Mouse (Mus musculus): Measurements from ENCODE around the gene Hoxa4.
A peak's percentile ranks its signal among the peaks of the same experiment; 100 is the strongest.

Gene Hoxa4

DNA sequence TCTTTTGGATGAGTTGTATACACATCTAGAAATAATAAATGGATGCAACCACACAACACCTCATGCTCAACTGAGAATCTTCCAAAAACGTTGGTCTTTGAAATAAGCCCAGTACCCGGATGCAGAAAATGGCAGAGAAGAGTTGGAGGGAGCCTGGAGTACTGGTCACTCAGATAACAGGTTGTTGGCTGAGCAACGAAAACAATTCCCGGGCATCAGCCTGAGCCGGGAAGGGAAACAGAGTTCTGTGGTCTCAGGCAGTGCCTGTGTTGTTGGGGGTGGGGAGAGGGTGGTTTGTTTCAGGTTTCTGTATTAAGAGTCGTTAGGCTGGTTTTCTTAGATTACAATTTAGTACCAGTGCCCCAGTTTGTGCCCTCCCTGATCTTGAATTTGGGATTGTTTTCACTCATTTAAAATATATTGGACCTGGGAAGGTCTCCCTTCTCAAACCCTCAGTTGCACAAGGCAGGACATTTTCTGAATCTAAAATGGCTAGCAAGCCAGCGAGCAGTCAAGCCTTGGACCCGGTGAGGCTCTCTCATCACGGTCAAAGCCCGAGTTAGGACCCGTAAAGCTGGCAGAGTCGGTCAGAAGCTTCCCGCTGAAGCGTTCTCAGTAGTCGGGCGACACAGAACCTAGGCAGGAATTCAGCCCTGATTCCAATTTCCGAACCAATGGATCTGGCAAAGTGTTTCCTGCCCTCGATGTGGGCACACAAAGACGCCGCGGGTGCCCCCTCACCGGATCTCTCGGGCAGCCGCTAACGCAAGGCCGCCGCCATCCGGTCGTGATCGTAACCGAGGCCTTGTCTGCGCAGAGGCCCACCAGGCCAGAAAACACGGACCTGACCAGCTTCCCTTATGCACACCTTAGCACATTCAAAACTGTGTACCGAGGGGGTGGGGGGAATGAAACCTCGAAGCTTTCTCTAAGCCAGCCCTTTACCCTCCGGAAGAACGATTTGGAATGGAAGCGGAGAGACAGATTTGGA is 37.2 kb upstream of the Hoxa4 start:
- no peak for DNase-seq (ENCODE audit: low read depth, low spot score)

DNA sequence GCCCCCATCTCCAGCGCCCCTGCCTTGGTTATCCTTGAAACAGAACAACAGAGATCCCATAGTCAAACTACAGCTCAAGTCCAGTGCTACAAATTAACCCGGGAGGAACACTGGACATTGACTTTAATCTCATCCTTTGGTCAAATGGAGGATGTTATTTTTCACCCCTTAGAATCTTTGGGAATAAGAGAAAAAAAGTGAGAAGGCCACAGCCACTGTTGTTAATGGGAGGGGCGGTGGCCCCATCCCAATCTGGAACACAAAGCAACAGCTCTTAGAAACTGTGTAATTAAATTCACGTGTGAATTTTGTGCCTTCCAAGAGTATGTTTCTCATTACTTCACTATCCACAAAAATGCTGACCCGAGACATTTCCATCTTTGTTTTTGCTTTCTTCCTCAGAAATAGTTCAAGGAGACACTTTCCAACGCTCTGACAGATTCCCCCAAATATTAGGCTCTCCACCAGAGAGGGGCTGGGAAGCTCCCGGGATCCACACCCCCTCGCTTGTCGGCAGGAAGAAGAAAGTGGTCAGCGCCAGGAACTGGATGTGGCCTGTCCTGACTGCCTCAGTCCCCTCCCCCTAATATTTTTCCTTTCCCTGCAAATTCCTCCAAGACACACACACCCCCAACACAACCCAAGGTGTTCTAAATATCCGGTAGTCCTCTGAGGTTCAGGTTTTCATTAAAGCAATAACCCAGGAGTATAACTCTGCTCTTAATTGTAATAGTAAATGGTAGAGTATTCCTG is 36.1 kb upstream of the Hoxa4 start:
- DNase-seq (ENCODE audit: low read depth, low spot score): no peak

DNA sequence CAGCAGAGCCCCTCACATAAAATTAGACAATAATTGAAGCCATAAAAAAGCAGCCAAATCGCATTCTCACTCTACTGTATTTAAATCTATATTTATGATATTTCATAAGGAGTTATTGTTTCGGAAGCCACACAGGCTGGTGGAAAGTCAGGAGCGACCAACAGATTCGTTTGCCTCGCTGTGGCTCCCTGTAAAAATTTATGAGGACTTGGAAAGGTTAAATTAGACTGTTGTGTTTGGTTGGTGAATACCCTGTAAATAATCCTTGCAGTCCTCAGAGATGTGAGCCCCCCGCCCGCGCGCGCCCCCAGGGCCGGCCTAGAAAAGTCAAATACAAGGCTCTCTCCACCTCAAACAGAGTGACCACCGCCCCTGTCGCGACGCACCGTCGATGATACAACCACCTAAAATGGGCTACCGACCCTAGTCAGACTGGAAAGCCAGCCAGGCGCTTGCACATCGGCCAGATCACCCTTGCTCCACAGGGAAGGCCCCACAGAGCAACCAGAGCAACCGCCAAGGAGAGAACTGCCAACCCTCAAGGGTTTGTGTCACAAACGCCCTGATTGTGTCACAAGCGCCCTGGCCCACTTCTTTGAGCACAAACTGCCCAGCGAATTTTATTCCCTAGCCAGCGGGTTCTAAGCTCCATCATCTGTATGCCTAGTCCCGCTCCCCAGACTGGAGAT is 35.2 kb upstream of the Hoxa4 start:
- DNase-seq (ENCODE audit: low read depth, low spot score): no peak

DNA sequence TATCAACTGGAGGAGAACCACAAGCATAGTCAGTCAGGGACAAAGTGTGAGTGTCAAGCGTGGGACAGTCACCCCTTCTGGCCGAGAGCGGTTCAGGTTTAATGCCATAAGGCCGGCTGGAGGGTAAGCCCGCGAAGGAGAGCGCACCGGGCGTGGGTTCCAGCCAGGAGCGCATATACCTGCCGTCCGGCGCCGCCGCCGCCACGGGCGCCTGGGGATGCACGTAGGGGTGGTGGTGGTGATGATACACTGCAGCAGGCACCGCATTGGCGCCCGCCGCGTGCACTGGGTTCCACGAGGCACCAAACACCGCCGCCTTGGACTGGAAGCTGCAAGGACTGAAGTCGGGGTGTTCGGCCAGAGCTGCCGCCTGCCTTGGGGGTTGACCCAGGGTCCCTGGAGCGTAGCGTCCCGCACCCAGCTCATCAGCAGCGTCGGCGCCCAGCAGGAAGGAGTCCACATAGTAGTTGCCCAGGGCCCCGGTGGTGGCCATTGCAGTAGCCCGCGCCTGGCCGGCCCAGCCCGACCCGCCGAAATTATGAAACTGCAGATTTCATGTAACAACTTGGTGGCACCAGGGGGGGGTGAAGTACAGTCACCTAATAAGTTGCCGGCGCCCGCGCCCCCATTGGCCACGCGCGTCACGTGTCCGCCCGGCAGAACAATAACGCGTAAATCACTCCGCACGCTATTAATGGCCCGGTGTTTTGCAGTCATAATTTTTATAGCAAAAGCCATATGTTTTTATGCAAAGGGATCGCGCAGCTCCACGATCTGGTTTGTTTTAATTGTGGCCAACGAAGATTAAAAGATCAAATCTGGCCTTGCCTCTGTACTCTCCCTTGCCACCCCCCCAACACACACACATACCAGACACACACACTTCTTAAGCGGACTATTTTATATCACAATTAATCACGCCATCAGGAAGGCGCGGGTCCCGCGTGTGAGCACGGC is 34.3 kb upstream of the Hoxa4 start:
- no peak for DNase-seq (ENCODE audit: low read depth, low spot score)

DNA sequence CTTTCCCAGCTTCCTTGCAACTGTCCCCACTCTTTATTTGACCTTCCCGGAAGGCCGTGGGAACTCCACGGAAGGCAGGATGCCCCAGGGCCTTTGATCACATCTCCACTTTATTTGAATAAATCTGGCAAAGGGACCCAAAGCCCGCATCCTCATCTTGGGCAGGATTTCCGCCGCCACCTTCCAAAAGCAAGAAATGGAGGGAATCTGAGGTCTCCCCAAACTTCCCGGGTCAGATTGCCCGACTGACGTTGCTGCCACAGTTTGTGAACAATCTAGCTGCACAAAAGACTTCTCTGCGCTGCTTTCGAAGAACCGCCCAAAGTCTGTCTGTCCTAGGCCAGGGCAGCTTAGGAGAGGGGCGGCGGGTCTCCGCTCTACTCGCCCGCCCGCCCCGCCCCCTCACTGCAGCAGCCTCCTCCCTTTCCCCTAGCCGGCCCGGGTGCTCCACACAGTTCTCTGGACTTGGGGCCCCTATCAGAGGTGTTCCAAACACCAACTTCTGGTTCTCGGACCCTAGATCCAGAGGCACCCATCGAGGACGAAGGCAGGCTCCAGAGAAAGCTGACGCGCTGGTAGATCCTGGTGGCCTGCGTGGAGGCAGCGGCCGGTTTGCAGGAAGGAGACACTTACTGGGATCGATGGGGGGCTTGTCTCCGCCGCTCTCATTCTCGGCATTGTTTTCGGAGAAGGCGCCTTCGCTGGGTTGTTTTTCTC is 33.5 kb upstream of the Hoxa4 start:
- no peak for DNase-seq (ENCODE audit: low read depth, low spot score)

DNA sequence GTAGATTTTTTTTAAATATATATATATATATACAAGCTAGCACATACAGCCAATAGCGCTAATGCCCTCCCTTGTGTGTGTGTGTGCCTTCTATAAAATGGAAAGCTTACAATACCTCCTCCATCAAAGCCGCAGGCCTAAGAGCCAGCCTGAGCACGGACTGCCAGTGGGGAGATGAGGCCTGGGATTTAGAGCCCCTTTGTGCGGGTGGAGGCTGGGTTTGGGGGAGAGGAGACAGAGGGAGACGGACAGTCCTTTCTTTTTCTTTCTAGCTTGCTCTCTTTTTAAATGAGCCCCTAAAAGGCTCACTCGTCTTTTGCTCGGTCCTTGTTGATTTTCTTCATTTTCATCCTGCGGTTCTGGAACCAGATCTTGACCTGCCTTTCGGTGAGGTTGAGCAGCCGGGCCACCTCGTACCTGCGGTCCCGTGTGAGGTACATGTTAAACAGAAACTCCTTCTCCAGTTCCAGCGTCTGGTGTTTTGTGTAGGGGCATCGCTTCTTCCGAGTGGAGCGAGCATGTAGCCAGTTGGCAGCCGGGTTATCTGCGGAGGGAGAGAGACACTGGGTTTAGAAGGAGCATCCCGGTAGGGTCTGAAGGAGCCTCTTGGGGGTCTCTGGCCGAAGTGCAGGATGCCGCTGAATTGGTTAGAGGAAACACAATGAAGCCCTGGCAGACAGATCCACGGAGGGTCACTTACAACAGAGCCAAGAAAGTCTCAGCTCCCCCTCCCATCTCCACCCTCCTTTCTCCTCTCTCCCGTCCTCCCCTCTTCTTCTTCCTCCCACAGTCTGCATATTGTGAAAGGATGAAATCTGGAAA is 32.6 kb upstream of the Hoxa4 start:
- no peak for DNase-seq (ENCODE audit: low read depth, low spot score)

DNA sequence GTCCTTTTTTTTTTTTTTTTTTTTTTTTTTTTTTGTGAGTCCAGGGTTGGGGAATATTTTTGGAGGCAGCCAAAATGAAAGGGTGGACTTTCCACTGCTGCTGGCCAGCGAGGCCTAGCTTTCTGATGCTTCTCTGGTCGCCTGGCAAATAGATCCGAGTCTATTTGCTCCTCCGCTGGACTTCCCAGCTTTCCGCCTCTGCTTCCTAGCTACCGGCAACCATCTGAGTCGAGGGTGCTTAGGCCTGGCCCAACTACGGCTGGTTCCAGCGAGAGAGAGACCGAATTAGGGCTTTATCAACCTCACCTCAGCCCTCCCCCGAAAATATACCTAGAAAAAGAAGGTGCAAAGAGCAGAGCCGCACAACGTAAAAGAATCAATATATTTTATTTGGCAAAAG is 31.2 kb upstream of the Hoxa4 start:
- DNase-seq (ENCODE audit: low read depth, low spot score): no peak

DNA sequence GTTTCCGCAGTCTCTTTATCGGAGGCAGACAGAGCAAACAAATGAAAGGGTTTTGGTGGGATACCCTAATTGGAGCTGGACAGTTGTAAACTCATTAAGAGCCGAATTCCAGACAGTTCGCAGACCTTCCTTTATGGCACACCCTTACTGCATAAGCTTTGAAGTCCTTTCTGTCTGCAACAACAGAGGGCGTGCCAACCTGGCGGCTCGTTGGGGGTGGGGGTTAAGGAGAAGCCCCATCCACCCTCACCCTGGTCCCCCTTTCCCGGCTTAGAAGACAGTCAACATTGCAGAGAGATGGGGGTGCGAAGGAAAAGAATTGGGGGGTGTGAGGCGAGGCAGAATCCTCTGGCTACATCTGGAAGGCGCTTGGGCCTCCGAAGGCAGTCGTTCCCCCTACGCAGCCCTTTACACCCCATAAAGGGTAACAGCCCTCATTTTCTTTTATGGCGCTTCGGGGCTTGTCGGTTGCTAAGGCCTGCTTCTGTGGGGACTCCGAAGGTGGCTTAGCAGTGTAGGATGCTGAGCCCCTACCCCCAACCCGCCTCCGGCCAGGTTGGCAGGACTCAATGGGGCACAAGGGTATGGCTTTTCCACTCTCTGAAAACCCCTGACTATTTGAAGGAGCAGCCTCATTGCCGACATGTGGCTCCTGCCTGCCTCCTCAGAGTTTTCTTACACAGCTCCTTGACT is 30.6 kb upstream of the Hoxa4 start:
- DNase-seq (ENCODE audit: low read depth, low spot score): no peak

DNA sequence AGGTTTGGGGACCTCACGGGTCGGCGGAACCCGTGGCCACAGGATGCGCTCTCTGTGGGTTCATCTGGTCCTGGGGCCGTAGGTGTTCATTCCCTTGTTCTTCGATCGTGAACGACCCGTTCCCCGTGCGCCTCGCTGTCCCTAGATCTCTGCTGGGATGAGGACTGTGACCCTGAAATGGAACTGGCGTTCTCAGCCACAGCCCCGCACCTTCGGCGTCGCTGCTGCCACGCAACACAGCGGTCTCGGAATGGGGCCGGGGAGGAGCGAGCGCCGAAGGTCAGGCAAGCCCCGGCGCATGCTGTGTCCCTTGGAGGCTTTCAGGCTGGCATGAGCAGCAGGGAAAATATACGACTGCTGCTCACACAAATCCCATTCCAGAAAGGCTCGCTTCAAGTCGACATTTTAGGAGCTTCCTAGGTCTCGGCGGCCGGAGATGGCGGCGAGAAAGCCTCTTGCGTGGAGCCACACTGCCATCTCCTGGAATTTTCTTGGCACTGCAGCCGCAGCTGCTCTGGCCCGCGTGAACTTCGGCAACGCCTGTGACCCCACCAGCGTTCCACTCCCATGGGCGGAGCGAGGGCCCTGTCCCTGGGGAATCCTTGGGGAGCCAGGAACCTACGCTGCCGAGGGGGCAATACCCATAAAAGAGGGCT is 29.9 kb upstream of the Hoxa4 start, which contains the start of gene Hoxa7:
Gene Hoxa7 (minus strand): TSS at position 518 of the 656 bp plus-strand sequence.
- peak; percentile 84 for DNase-seq (ENCODE audit: low read depth, low spot score)

DNA sequence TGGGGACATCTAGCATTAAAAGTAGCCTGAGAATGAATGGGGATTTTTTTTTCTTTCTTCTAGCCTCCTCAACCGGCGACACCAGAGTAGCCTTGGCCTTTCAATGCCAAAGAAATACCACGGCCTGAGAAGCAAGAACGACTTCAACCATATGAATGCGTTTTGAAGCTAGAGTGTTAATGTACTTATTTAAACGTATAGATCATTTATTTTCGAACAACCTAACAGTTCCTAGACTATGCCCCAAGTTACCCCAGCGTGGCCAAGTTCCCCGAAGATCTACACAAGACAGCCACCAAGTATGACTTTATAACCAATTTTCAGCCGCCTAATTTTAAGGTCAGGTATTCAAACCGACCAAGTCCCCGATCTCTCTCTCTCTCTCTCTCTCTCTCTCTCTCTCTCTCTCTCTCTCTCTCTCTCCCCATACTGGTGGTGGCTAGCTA is 29.3 kb upstream of the Hoxa4 start:
- no peak for DNase-seq (ENCODE audit: low read depth, low spot score)

DNA sequence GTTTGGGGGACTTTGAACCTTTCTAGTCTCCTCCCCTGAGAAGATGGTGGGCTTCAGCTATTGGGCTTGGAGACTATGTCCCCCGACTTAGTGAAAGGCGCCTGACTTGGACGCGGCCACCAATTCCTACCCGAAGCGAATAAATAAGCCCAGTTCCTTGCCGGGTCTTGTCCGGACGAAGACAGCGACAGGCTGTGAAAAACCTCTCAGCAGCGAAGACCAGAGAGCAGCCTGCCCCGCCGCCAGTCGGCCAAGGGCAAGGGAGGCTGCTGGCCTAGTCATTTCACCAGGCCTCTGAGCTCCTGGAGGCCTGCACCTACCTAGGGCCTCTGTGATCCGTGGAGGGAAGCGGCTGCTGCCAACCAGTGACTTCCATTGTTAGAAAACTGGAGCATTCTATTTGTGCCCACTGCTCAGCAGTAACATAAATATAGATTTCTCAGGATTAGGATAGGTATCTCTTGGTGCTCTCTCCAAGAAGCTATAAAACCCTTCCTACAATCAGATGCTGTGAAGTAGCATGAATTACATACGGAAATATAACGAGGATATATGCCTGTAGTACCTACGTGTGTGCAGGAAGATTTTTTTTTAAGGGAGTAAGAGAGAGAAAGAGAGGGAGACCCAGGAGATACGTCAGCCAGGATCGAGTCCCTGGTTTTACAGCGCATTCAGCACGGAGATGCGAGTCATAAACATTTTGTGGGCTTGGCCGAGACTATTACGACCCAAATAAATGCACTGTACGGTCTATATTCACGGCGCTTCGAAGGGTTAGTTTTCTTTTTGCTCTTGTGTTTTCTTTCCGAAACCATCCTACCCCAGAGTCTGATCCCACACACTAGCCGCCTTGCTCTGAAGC is 28.7 kb upstream of the Hoxa4 start:
- no peak for DNase-seq (ENCODE audit: low read depth, low spot score)

DNA sequence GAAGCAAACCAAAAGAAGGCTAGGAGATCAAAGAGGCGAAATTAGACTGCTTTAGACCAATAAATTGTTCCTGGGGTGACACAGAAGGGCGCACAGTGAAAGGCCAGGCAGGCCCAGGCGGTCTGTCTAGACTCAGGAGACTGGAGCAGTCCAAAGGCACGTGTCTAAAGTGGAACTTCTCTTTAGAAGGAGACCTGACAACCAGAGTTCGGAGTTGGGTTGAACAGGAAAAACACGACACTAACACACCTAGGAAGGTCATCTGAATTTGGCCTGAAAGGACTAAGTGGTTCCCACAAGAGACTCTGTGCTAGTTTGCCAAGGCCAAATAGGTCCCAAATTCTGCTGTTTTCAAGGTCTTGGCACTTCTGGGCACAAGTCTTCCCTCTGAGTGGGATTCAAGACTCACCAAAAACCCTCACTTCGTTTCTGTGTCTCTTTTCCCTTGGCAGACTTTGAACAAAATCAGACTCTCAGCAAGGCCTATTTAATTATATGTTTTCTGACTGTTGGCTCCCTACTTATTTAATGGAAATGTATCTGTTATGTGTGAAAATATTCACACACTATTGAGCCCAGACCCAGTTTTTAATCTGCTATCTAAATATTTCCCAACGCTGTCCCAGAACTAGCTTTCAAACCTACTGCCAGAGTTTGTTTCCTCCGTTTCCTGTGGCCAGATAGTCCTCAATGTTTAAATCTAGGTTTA is 27.8 kb upstream of the Hoxa4 start:
- DNase-seq (ENCODE audit: low read depth, low spot score): no peak

DNA sequence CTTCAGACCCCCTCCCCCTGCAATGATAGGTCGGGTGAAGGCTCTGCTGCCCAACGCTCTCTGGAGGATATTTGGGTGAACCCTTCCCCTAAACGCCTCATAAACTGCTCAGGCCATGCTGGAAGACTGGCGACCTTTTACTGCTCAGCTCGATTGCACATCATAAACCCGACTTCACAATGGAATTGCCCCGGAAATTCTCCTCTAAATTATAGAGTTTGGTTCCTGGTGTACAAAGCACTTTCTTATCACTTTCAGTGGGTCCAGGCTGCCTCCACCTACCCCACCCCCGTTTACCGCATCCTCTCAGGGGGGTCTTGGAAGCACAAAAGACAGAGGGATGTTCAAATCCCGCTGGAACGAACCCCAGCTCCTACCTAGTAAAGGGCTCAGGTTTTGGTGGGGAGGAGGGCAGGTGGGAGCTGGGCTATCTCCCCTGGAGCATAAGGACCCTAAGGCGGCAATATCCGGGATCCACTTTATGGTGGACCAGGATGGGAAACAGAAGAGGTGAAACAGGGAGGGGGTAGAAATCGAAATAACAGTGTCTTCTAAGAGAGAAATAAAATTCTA is 27.2 kb upstream of the Hoxa4 start:
- DNase-seq (ENCODE audit: low read depth, low spot score): no peak

DNA sequence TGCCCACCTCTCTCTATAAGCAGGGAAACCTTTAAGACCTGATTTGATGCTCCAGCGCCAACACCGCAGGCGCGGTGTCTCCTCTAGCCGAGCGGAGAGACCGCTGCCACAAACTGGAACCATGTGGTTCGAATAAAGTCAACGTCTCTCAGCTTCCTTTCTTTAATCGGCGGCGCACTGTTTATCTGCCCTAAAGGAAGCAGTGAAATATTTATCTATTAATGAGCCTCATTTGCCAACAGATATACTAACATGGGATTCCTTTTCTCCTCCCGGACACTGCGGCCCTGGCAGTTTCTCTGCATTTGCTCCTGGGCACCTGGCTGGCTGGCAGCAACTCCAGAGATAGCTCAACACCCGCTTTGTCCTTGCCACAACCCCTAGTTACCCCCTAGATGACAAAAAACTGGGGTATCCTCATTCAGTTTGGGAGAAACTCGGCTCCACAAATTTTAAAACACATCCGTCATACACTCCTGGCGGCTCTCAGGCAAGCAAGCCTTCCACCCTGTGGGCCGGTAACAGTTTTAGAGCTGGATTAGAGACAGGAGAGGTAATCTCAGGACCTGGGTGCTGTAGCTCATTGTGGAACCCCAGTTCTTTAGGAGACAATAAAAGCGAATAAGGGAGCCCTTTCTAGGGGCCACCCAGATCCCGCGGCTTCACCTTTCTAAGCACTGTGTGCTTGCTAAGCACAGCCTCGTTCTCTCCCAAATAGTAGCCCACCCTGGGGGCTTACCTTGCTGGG is 26.5 kb upstream of the Hoxa4 start:
- no peak for DNase-seq (ENCODE audit: low read depth, low spot score)

DNA sequence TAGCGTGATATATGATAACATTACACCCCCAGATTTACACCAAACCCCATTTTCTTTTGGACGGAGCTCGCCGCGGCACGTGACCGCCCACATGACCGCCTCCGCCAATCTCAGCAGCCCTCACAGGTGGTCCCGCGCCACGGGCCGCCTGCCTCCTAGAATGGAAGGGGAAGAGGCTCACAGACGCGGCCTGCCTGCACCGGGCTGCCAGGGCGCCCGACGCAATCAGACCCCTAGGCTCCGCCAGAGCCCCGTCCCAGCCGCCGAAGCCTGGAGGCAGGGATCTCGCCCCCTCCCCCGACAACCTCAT is 25.9 kb upstream of the Hoxa4 start:
- DNase-seq (ENCODE audit: low read depth, low spot score): no peak
